24 mouse cellular contexts compared by ENCODE assay signal in the genomic region with DNA sequence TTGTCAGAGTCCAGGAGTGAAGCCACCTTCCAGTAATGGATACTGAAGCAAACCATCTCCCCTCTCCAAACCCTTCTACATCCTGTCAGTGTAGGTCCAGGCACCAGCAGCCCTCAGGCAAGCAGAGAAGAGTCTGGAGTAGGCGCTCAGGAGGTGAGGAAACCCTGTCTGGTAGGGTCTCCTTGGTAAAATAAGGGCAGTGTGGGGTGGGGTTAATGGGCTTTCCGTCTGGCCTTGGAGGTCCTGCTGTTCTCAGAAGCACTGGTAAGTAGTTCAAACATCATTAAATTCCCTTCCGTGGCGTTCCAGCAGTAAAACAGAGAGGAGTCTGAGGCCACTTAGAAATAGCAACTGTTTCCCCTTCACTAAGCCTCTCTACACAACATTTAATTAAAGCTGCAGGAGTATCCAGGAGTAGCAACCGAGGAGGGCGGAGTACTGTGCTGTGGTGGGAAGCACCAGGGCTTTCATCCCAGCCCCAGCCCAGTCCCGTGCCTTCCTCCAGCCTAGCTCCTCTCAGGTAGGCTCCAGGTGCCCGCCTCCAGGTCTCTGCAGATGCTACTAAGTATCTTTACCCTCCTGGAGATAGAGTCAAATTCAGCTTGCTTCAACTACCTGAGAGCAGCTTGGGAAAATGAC.
"Had no signal": no experiment of that assay in that cellular context is flagged by ENCODE, and none has a peak within 500 bp of the region (broad histone marks: within the 10 kb centered on the region; RNA-seq: fewer than 3 reads in every experiment).

No protein-coding gene starts in this region.

- DNase-seq: kidney, adult 2 months; kidney, postnatal 10 days; kidney, postnatal 4 days; layer of hippocampus, adult 9-11 months; liver, postnatal 0 days; lung, embryonic 14.5 days; right cerebral cortex, adult 18-20 months; right cerebral cortex, postnatal 14 days; right cerebral cortex, postnatal 4 days; thymus, adult 18-20 months; thymus, postnatal 36 days had no signal

- H3K4me3 ChIP-seq: left cerebral cortex, adult 2 months; limb, embryonic 15.5 days; midbrain, embryonic 12.5 days; midbrain, embryonic 15.5 days; neural tube, embryonic 12.5 days; neural tube, embryonic 15.5 days had no signal

- H3K4me1 ChIP-seq: midbrain, embryonic 12.5 days; midbrain, embryonic 15.5 days; neural tube, embryonic 12.5 days; neural tube, embryonic 15.5 days had no signal

- H3K9me3 ChIP-seq: limb, embryonic 15.5 days; neural tube, embryonic 12.5 days had no signal

- H3K36me3 ChIP-seq: limb, embryonic 15.5 days; midbrain, embryonic 12.5 days; midbrain, embryonic 15.5 days; neural tube, embryonic 12.5 days; neural tube, embryonic 15.5 days had no signal

- H3K27me3 ChIP-seq: limb, embryonic 15.5 days; midbrain, embryonic 15.5 days; neural tube, embryonic 12.5 days; neural tube, embryonic 15.5 days had no signal

- H3K9ac ChIP-seq: limb, embryonic 15.5 days; liver, embryonic 14.5 days; liver, postnatal 0 days; lung, embryonic 14.5 days; midbrain, embryonic 12.5 days; midbrain, embryonic 15.5 days; neural tube, embryonic 12.5 days; neural tube, embryonic 15.5 days had no signal

- H3K4me2 ChIP-seq: limb, embryonic 15.5 days; liver, embryonic 11.5 days; lung, embryonic 14.5 days; midbrain, embryonic 12.5 days; midbrain, embryonic 15.5 days; neural tube, embryonic 12.5 days; neural tube, embryonic 15.5 days had no signal

- H3K27ac ChIP-seq: left cerebral cortex, adult 2 months; limb, embryonic 15.5 days; liver, embryonic 14.5 days; macrophage; midbrain, embryonic 12.5 days; midbrain, embryonic 15.5 days; neural tube, embryonic 12.5 days; neural tube, embryonic 15.5 days; stomach, postnatal 0 days had no signal

- ATAC-seq: inflammation-experienced regulatory T-cells, adult 6 months; intestine, embryonic 16.5 days; liver, postnatal 0 days; lung, postnatal 0 days; midbrain, embryonic 15.5 days had no signal
